Mouse (Mus musculus) bone marrow, adult 2 months (tissue): Measurements from ENCODE around the gene Megf11.

Source experiments
- CTCF ChIP-seq: fragments of 200-500 bp; IDR thresholded peaks from 2 replicates; pipeline ENCODE4 v1.5.1; 2011; ENCODE audit warnings: low read length, control low read depth; ENCODE audit not compliant: control insufficient read depth, insufficient read depth
- POLR2A ChIP-seq: fragments of 200-500 bp; IDR thresholded peaks from 2 replicates; pipeline ENCODE4 v1.6.1; 2011; ENCODE audit warnings: low read depth, mild to moderate bottlenecking, control low read depth, low read length, borderline replicate concordance; ENCODE audit not compliant: control insufficient read depth

DNA sequence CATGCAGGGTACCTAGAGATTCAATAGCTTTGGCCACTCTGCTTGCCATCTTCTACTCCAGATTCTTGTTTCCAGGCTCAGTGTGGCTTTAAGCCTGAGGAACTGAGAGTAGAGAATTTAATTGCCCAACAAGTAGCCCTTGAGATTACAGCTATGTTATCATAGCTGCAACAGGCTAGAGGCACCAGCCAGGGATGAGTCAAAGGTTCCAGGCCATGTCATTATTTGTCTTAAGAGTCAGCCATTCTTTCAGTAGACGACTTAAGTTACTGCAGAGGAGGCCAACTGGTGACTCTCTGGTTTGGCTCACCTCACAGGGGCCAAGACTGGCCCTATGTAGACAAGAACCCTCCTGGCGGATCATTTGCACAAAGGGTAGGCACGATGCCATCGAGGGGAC lies 311.0 kb downstream of the Megf11 start:
- TF ChIP-seq CTCF (no peak), POLR2A (no peak)
